Mouse (Mus musculus) lung, embryonic 14.5 days (tissue): ENCODE measurements at regions not wholly inside any gene's neighbourhood (a gene's known extent, or its start where the extent isn't known, plus 50 kb on each side); places are given as distances from the start of the nearest gene placed in this dataset.

Source experiments
- ATAC-seq: fragments of 200-750 bp; cut with Nextera tagmentation; 2 replicates; pipeline ENCODE4 v1.8.0; 2017; ENCODE audit warnings: mild to moderate bottlenecking, moderate TSS enrichment, moderate library complexity; ENCODE audit not compliant: insufficient read depth
- DNase-seq: peaks from one replicate; pipeline ENCODE4 v3.0.0-alpha.2; 2015
- H3K27ac ChIP-seq: fragments of 300-500 bp; sonication (generic); 2 replicates; pipeline ENCODE4 v1.5.1; 2014; ENCODE audit warnings: low read depth, mild to moderate bottlenecking, moderate library complexity
- H3K27me3 ChIP-seq: fragments of 300-500 bp; sonication (generic); 2 replicates; pipeline ENCODE4 v1.6.1; 2014; ENCODE audit warnings: low read length, control low read depth; ENCODE audit not compliant: insufficient read depth
- H3K36me3 ChIP-seq: fragments of 300-500 bp; sonication (generic); 2 replicates; pipeline ENCODE4 v1.6.1; 2014; ENCODE audit warnings: control low read depth; ENCODE audit not compliant: insufficient read depth
- H3K4me1 ChIP-seq: fragments of 300-500 bp; sonication (generic); 2 replicates; pipeline ENCODE4 v1.6.1; 2014; ENCODE audit warnings: antibody characterized with exemption, control low read depth; ENCODE audit not compliant: insufficient read depth
- H3K4me2 ChIP-seq: fragments of 300-500 bp; sonication (generic); 2 replicates; pipeline ENCODE4 v1.6.1; 2014; ENCODE audit warnings: mild to moderate bottlenecking
- H3K4me3 ChIP-seq: fragments of 300-500 bp; sonication (generic); 2 replicates; pipeline ENCODE4 v1.5.1; 2014; ENCODE audit warnings: low read depth, low read length
- H3K9ac ChIP-seq: fragments of 300-500 bp; sonication (generic); 2 replicates; pipeline ENCODE4 v1.6.1; 2014
- H3K9me3 ChIP-seq: fragments of 300-500 bp; sonication (generic); 2 replicates; pipeline ENCODE4 v1.6.1; 2016; ENCODE audit warnings: low read depth, low read length, control low read depth
- CTCF ChIP-seq: IDR thresholded peaks from 2 replicates; pipeline ENCODE4 v1.5.1; 2016; ENCODE audit warnings: antibody characterized with exemption, low read depth
- WGBS: fragments of 180-500 bp; shearing (Covaris S2); extraction: QIAGEN DNeasy Blood & Tissue Kit; methylation state at CpG from one replicate; pipeline ENCODE4 v1.1.7; 2014; 5-methylcytosine and 5-hydroxymethylcytosine counted together

DNA sequence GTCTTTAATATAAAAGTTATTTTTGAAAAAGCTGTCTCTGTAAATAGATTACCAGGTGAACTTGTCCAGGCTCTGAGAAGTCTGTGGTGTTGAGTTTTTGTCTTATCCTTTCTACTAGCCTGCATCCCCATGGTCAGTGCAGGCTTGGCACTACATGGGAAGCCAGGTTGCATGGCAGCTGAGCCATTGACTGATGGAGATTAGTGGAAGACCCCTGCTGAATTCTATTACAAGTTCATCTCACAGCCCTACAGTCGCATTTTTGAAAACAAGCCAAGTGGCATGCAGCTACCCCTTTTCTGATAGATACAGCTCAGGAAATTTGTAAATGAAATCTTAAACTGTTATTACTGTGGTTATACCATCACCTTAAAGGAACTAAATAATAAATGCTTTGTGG lies 101.2 kb upstream of the Fam184a start:
- no peak overlapping the region for H3K4me2 ChIP-seq
- ATAC-seq (no peak), DNase-seq (no peak)
- H3K36me3 ChIP-seq, result no peaks in the 10 kb centered on the region
- H3K4me3 ChIP-seq, result no peak overlapping the region
- H3K9ac ChIP-seq, result no peak overlapping the region
- H3K27ac ChIP-seq, result no peak overlapping the region
- no peaks in the 10 kb centered on the region for H3K27me3 ChIP-seq
- H3K4me1 ChIP-seq, result no peaks in the 10 kb centered on the region
- no peak for TF ChIP-seq CTCF
- 68% methylated on average over 1 of the region's 1 CpGs for WGBS
- H3K9me3 ChIP-seq, result no peaks in the 10 kb centered on the region

DNA sequence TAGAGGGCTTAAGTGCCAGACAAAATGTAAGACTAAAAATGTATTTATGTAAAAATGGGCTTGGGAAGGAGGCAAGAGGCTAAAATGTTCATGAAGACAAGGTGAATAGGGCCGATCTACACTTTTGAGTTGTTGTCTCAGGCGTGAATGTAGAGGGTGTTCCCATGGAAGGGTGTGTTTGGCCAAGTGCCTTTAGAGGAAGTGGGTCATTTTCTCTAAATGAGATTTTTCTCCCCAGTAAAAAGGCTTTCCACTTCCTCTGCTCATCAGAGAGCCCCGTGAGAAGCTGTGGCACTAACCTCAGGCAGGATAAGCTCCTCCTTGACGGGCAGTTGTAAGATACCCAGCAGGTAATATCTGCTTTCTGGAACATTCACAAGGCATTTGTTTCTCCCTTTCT lies 99.6 kb upstream of the Fam184a start:
- Histone ChIP-seq H3K9ac (no peak overlapping the region), H3K36me3 (no peaks in the 10 kb centered on the region), H3K4me3 (no peak overlapping the region), H3K27ac (no peak overlapping the region), H3K4me1 (no peaks in the 10 kb centered on the region), H3K4me2 (no peak overlapping the region), H3K9me3 (no peaks in the 10 kb centered on the region), H3K27me3 (no peaks in the 10 kb centered on the region)
- no peak for TF ChIP-seq CTCF
- 65% methylated on average over 4 of the region's 4 CpGs for WGBS
- DNase-seq (no peak), ATAC-seq (no peak)

DNA sequence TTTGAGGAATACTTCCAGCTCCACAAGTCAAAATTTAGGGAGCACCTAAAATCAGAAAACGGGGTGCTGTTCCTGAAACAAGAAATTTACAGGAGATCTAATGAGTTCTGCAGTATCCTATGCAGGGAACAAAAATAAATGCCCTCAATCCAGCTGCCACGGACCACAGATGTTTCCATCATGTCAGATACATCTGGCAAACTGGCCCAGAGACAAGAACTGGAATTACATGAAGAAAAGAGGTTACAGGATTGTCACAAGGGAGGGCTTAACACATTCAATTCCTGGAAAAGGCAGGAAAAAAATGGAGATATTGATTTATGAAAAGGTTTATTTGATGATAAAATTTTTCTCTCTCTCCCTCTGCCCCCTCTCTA lies 62.3 kb upstream of the Fam184a start:
- no peak overlapping the region for H3K4me3 ChIP-seq
- no peak overlapping the region for H3K9ac ChIP-seq
- no peak for TF ChIP-seq CTCF
- no peak overlapping the region for H3K4me2 ChIP-seq
- no peaks in the 10 kb centered on the region for H3K4me1 ChIP-seq
- DNase-seq (no peak), ATAC-seq (no peak)
- H3K27ac ChIP-seq, result no peak overlapping the region
- H3K9me3 ChIP-seq, result no peaks in the 10 kb centered on the region
- no peaks in the 10 kb centered on the region for H3K36me3 ChIP-seq
- 60% methylated on average over 2 of the region's 2 CpGs for WGBS
- no peaks in the 10 kb centered on the region for H3K27me3 ChIP-seq

DNA sequence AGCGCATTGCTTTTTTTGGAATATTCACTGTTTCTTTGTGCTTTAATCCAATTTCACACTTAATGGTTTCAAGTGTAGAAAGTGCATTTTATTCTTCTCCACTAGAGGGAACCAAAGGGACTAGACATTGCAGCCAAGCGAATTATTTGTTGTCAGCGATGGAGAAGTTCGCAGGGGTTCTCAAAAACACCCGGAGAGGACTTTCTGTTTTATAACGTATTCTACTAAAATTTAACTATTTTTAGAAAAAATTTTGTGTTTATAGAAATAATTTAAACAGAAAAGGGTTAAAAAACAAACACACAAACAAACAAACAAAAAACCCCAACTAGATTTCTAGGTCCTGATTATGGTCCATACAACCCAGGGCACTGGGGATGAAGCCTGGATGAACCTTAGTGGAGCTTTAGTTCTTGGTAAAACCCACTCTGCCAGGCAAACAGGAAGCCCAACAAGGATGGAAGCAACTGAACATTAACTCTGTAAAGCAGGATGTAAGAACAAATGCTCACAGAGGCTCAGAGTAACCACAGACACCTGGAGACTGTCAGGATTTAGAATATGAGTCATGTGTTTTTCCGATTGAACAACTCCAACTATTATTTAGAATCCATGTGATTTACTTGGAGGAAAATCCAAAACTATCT lies 61.8 kb upstream of the Fam184a start:
- ATAC-seq (no peak), DNase-seq (peak; percentile 86)
- no peak overlapping the region for H3K4me3 ChIP-seq
- 22% methylated on average over 7 of the region's 7 CpGs for WGBS
- no peak overlapping the region for H3K9ac ChIP-seq
- H3K36me3 ChIP-seq, result no peaks in the 10 kb centered on the region
- H3K4me1 ChIP-seq, result no peaks in the 10 kb centered on the region
- no peak overlapping the region for H3K4me2 ChIP-seq
- peak; percentile 72 for TF ChIP-seq CTCF
- H3K9me3 ChIP-seq, result no peaks in the 10 kb centered on the region
- no peak overlapping the region for H3K27ac ChIP-seq
- H3K27me3 ChIP-seq, result no peaks in the 10 kb centered on the region

DNA sequence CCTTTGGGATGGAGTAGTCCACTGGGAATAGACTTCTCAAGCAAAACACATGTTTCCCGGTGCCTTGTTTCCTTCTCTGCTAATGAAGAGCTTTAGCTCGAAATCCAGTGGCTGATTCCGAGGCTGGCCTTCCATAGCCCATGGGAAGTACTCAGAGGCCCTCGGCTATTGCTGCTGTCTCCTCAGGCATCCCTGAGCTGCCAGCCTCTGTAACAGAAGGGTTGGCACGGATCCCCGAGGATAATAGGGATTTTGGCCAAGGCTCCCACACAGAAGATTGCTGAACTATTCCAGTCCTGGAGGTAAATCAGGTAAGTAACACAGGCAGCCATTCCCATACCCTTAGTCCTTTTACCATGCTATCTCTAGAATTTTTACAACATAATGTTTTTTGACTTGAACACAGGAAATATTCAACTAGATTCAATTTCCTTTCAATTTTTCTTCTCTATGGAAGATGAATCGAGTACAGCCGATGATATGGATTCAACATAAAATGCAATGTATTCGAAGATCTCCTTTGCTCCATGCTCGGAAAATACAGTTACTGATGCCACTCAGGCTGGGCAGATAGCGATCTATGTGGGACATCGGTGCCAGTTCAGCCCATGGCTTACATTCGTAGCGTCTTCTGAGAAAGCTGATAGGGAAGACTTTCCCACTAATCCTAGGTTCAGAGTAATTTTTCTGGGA lies 61.1 kb upstream of the Fam184a start:
- H3K4me1 ChIP-seq, result no peaks in the 10 kb centered on the region
- H3K27ac ChIP-seq, result no peak overlapping the region
- TF ChIP-seq CTCF, result no peak
- H3K9ac ChIP-seq, result no peak overlapping the region
- no peak for ATAC-seq
- no peaks in the 10 kb centered on the region for H3K27me3 ChIP-seq
- H3K4me3 ChIP-seq, result no peak overlapping the region
- no peak overlapping the region for H3K4me2 ChIP-seq
- H3K36me3 ChIP-seq, result no peaks in the 10 kb centered on the region
- H3K9me3 ChIP-seq, result no peaks in the 10 kb centered on the region
- no peak for DNase-seq
- WGBS, result 77% methylated on average over 14 of the region's 14 CpGs

DNA sequence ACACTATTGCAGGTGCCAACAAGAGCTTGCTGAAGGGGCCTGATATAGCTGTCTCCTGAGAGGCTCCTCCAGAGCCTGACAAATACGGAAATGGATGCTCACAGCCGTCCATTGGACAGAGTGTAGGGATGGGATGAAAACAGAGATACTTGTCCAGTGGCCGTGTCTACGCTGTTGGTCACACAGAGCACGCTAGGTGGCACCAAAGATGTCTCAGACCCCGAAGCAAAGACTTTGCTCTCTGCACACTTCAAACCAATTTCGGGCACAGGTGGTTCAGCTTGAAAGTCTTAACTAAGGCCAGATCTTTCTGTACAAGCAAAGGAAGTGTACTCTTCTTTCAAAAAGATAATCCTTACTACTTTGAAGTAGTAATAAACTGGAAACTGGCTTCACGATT lies 55.8 kb upstream of the Fam184a start:
- no peaks in the 10 kb centered on the region for H3K9me3 ChIP-seq
- H3K4me1 ChIP-seq, result no peaks in the 10 kb centered on the region
- no peaks in the 10 kb centered on the region for H3K27me3 ChIP-seq
- peak; percentile 31; the same call in 1 of the 2 replicates for TF ChIP-seq CTCF
- H3K4me3 ChIP-seq, result no peak overlapping the region
- DNase-seq (peak; percentile 14), ATAC-seq (no peak)
- H3K9ac ChIP-seq, result no peak overlapping the region
- no peak overlapping the region for H3K4me2 ChIP-seq
- WGBS, result 52% methylated on average over 8 of the region's 8 CpGs
- H3K27ac ChIP-seq, result no peak overlapping the region
- no peaks in the 10 kb centered on the region for H3K36me3 ChIP-seq

DNA sequence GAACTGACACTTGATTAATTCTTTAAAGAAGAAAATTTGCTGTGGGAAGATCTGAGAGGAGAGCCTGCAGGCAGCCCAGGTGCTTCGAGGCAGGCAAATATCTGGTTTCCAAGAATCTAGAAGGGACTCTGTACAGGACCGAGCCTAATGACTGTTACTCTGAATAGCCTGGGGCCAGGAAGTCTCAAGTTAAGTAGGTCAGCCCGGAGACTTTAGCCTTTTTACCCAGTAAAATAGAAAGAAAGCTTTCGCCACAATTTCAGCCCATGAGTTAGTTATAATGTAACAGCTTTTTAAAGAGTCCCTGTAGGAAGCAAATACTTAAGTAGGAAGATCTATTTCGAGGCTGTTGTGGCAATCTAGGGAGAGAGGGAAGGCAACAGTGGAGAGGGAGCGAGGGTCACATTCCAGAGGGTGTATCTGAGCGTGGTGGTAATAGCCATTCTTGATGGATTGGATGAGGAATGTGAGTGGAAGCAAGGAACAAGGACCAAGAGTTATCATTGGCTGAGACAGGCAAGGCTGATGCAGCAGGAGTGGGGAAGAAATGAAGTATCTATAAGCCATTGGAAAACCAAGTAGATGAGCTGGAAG lies 50.2 kb upstream of the Fam184a start:
- no peaks in the 10 kb centered on the region for H3K9me3 ChIP-seq
- DNase-seq (no peak), ATAC-seq (no peak)
- no peak overlapping the region for H3K9ac ChIP-seq
- H3K27ac ChIP-seq, result no peak overlapping the region
- 47% methylated on average over 7 of the region's 7 CpGs for WGBS
- H3K4me2 ChIP-seq, result no peak overlapping the region
- no peaks in the 10 kb centered on the region for H3K4me1 ChIP-seq
- no peaks in the 10 kb centered on the region for H3K27me3 ChIP-seq
- H3K4me3 ChIP-seq, result no peak overlapping the region
- no peaks in the 10 kb centered on the region for H3K36me3 ChIP-seq
- TF ChIP-seq CTCF, result no peak
